Mouse (Mus musculus) CH12.LX (cell line): Measurements from ENCODE around the gene Elovl7. TPM values are rescaled to one million over a fixed set of nuclear protein-coding genes. Genes with fewer than 3 reads are reported as not detected.

Experiments used
- DNase-seq: peaks from one replicate; pipeline ENCODE4 v3.0.0-alpha.2; 2013; ENCODE audit errors: extremely low read depth
- H3K27ac ChIP-seq: 2 replicates; pipeline ENCODE4 v1.5.1; 2012; ENCODE audit warnings: low read depth, mild to moderate bottlenecking, control low read depth, moderate library complexity; ENCODE audit not compliant: insufficient read depth
- H3K27me3 ChIP-seq: replicated peaks from 2 replicates; pipeline ENCODE3; 2012; ENCODE audit warnings: inconsistent platforms
- H3K36me3 ChIP-seq, 2 experiments: replicated peaks in 1 of 2; 2 replicates each; pipeline versions ENCODE3 to v1.6.1; 2012; ENCODE audit warnings: inconsistent platforms in 1 of 2, low read length in 1 of 2, mild to moderate bottlenecking in 1 of 2, mixed read lengths in 1 of 2, moderate library complexity in 1 of 2; ENCODE audit not compliant: control insufficient read depth in 1 of 2, insufficient read depth in 1 of 2
- H3K4me1 ChIP-seq, 2 experiments: 2 replicates each; pipeline ENCODE4 v1.6.1; 2012; ENCODE audit warnings: inconsistent platforms in 1 of 2, moderate library complexity in 1 of 2; ENCODE audit not compliant: insufficient read depth in 2 of 2, control insufficient read depth in 1 of 2
- H3K4me2 ChIP-seq: 2 replicates; pipeline ENCODE4 v1.6.1; 2012; ENCODE audit warnings: low read depth, mild to moderate bottlenecking, control low read depth; ENCODE audit not compliant: poor library complexity, insufficient read depth, severe bottlenecking
- H3K4me3 ChIP-seq, 3 experiments: fragments of 150-350 bp in 1 of 3; sonication (generic) in 1 of 3; replicated peaks in 1 of 3; 2 replicates each; pipeline versions ENCODE3 to v1.5.1; 2011 to 2012; ENCODE audit warnings: low read depth in 2 of 3, low read length in 2 of 3, mild to moderate bottlenecking in 2 of 3, moderate library complexity in 2 of 3, control low read depth in 1 of 3, improper control_type of control experiment in 1 of 3, inconsistent platforms in 1 of 3, mixed read lengths in 1 of 3; ENCODE audit not compliant: poor library complexity in 1 of 3
- H3K79me2 ChIP-seq: replicated peaks from 2 replicates; pipeline ENCODE4 v1.6.1; 2012; ENCODE audit warnings: mild to moderate bottlenecking, moderate library complexity; ENCODE audit not compliant: control insufficient read depth, poor library complexity, insufficient read depth, severe bottlenecking; ENCODE audit errors: extremely low read depth
- H3K9ac ChIP-seq: 2 replicates; pipeline ENCODE4 v1.6.1; 2012; ENCODE audit warnings: low read depth, mild to moderate bottlenecking, control low read depth, moderate library complexity; ENCODE audit not compliant: insufficient read depth
- H3K9me3 ChIP-seq: replicated peaks from 2 replicates; pipeline ENCODE3; 2012; ENCODE audit warnings: low read length, inconsistent platforms, mixed read lengths
- BHLHE40 ChIP-seq: IDR thresholded peaks from 2 replicates; pipeline ENCODE4 v1.6.1; 2011; ENCODE audit warnings: mild to moderate bottlenecking, low read depth, low read length, improper control_type of control experiment
- CTCF ChIP-seq, 2 experiments: IDR thresholded peaks in 1 of 2; conservative IDR thresholded peaks in 1 of 2; 2 replicates each; pipeline ENCODE4 v1.5.1; 2011 to 2012; ENCODE audit warnings: low read depth in 2 of 2, low read length in 2 of 2, improper control_type of control experiment in 1 of 2, inconsistent platforms in 1 of 2, mild to moderate bottlenecking in 1 of 2, moderate library complexity in 1 of 2
- ELF1 ChIP-seq: IDR thresholded peaks from 2 replicates; pipeline ENCODE4 v1.6.1; 2014; ENCODE audit warnings: low read depth, mild to moderate bottlenecking, inconsistent platforms, low read length, improper control_type of control experiment
- EP300 ChIP-seq: IDR thresholded peaks from 2 replicates; pipeline ENCODE4 v1.6.1; 2011; ENCODE audit warnings: low read length, improper control_type of control experiment
- GABPA ChIP-seq: IDR thresholded peaks from 2 replicates; pipeline ENCODE4 v1.6.1; 2012; ENCODE audit warnings: low read depth, low read length, improper control_type of control experiment, inconsistent platforms; ENCODE audit not compliant: insufficient replicate concordance
- HCFC1 ChIP-seq: IDR thresholded peaks from 2 replicates; pipeline ENCODE4 v1.6.1; 2012; ENCODE audit warnings: low read depth, mild to moderate bottlenecking, inconsistent platforms, low read length, improper control_type of control experiment
- IRF4 ChIP-seq: IDR thresholded peaks from 2 replicates; pipeline ENCODE4 v1.6.1; 2014; ENCODE audit warnings: low read depth, mild to moderate bottlenecking, inconsistent platforms, low read length, improper control_type of control experiment
- JUN ChIP-seq: IDR thresholded peaks from 2 replicates; pipeline ENCODE4 v1.6.1; 2011; ENCODE audit warnings: low read depth, mild to moderate bottlenecking, low read length, improper control_type of control experiment, moderate library complexity; ENCODE audit not compliant: insufficient read depth
- JUND ChIP-seq: conservative IDR thresholded peaks from 2 replicates; pipeline ENCODE4 v1.6.1; 2011; ENCODE audit warnings: low read depth, low read length, improper control_type of control experiment
- KAT2A ChIP-seq: IDR thresholded peaks from 2 replicates; pipeline ENCODE4 v1.6.1; 2012; ENCODE audit warnings: low read length, improper control_type of control experiment, inconsistent platforms; ENCODE audit not compliant: insufficient replicate concordance
- MAFK ChIP-seq: IDR thresholded peaks from 2 replicates; pipeline ENCODE4 v1.6.1; 2011; ENCODE audit warnings: low read length, improper control_type of control experiment; ENCODE audit not compliant: insufficient replicate concordance
- MAZ ChIP-seq: IDR thresholded peaks from 2 replicates; pipeline ENCODE4 v1.6.1; 2012; ENCODE audit warnings: low read depth, mild to moderate bottlenecking, inconsistent platforms, low read length, improper control_type of control experiment, moderate library complexity
- MEF2A ChIP-seq: IDR thresholded peaks from 2 replicates; pipeline ENCODE4 v1.6.1; 2014; ENCODE audit warnings: low read depth, mild to moderate bottlenecking, inconsistent platforms, low read length, improper control_type of control experiment, borderline replicate concordance
- MXI1 ChIP-seq: IDR thresholded peaks from 2 replicates; pipeline ENCODE4 v1.6.1; 2011; ENCODE audit warnings: mild to moderate bottlenecking, low read depth, low read length, improper control_type of control experiment
- MYC ChIP-seq: IDR thresholded peaks from 2 replicates; pipeline ENCODE4 v1.6.1; 2011; ENCODE audit warnings: low read depth, mild to moderate bottlenecking, improper control_type of control experiment, low read length
- NELFE ChIP-seq: IDR thresholded peaks from 2 replicates; pipeline ENCODE4 v1.6.1; 2011; ENCODE audit warnings: low read depth, low read length, improper control_type of control experiment
- NRF1 ChIP-seq: IDR thresholded peaks from 2 replicates; pipeline ENCODE4 v1.6.1; 2014; ENCODE audit warnings: low read depth, mild to moderate bottlenecking, inconsistent platforms, low read length, improper control_type of control experiment, moderate library complexity
- POLR2A ChIP-seq: IDR thresholded peaks from 2 replicates; pipeline ENCODE4 v1.6.1; 2011; ENCODE audit warnings: low read depth, mild to moderate bottlenecking, improper control_type of control experiment, low read length
- POLR2AphosphoS2 ChIP-seq: IDR thresholded peaks from 2 replicates; pipeline ENCODE4 v1.6.1; 2011; ENCODE audit warnings: low read depth, low read length, improper control_type of control experiment
- RAD21 ChIP-seq: IDR thresholded peaks from 2 replicates; pipeline ENCODE4 v1.6.1; 2011; ENCODE audit warnings: low read depth, mild to moderate bottlenecking, low read length, improper control_type of control experiment, moderate library complexity
- RCOR1 ChIP-seq: conservative IDR thresholded peaks from 2 replicates; pipeline ENCODE4 v1.6.1; 2012; ENCODE audit warnings: low read depth, mild to moderate bottlenecking, inconsistent platforms, low read length, improper control_type of control experiment
- SIN3A ChIP-seq: IDR thresholded peaks from 2 replicates; pipeline ENCODE4 v1.6.1; 2012; ENCODE audit warnings: low read length, improper control_type of control experiment, inconsistent platforms
- SMC3 ChIP-seq: IDR thresholded peaks from 2 replicates; pipeline ENCODE4 v1.6.1; 2011; ENCODE audit warnings: low read depth, low read length, improper control_type of control experiment
- TBP ChIP-seq: conservative IDR thresholded peaks from 2 replicates; pipeline ENCODE4 v1.6.1; 2011; ENCODE audit warnings: low read depth, low read length, improper control_type of control experiment
- TCF12 ChIP-seq: IDR thresholded peaks from 2 replicates; pipeline ENCODE4 v1.6.1; 2014; ENCODE audit warnings: low read depth, mild to moderate bottlenecking, inconsistent platforms, low read length, improper control_type of control experiment
- ZMIZ1 ChIP-seq: IDR thresholded peaks from 2 replicates; pipeline ENCODE4 v1.6.1; 2012; ENCODE audit warnings: low read depth, mild to moderate bottlenecking, inconsistent platforms, low read length, improper control_type of control experiment
- ZNF384 ChIP-seq: IDR thresholded peaks from 2 replicates; pipeline ENCODE4 v1.6.1; 2012; ENCODE audit warnings: low read depth, low read length, improper control_type of control experiment, inconsistent platforms
- dilution Hi-C: fragments of 300-500 bp; cut with MboI; formaldehyde crosslinking; loops from 2 replicates; pipeline ENCODE4 v1.14.3; 2020; ENCODE audit warnings: low sequenced_read_pairs; ENCODE audit not compliant: extremely low pct_unique_long_range_greater_than_20kb, extremely low pct_ligation_motif_present
- in situ Hi-C: fragments of 300-500 bp; cut with MboI; formaldehyde crosslinking; loops from 3 replicates; pipeline ENCODE4 v1.14.3; 2019; ENCODE audit warnings: low sequenced_read_pairs, low pct_ligation_motif_present, low pct_unique_long_range_greater_than_20kb, mixed read lengths
- polyA plus RNA-seq: library from polyadenylated mRNA; unstranded; fragments of >175 nt; gene quantifications from 2 replicates; pipeline ENCODE4 v1.2.1, GENCODE M21; 2012; ENCODE audit warnings: low read depth; ENCODE audit not compliant: insufficient read length
- total RNA-seq, 2 experiments: library from RNA; depleted of rRNA; stranded (reverse); fragments of 300-350 nt in 1 of 2; fragments of >200 nt in 1 of 2; gene quantifications; 2 replicates each; pipeline ENCODE4 v1.2.3; 2012 to 2014

The Elovl7 gene
- total RNA-seq (2012; rRNA removed): 4.4 and 5.3 TPM in 2 replicates
- 8.3 and 8.6 TPM in 2 replicates for total RNA-seq (2014; rRNA removed)
- polyA plus RNA-seq: 11.6 and 11.9 TPM in 2 replicates

DNA sequence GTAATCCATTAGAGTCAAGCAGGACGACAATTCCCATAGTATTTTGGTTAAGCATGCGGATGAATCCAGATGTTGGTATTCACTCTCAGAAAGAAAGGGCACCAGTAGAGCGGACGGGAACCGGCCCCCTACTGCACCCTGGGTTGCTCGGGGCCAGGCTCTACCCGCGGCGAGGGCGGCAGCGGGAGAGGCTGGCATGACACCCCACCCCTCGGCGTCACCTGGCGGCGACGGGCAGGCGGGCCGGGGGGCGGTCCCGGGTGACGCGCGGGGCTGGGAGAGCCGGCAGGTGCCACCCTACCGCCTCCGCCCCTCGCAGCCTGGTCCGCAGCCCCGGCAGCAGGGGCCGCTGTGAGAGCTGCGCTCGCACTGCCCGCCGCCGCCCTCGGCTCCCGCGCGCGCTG, at the start of gene Elovl7:
TSS of gene Elovl7 (plus strand) at position 324 of the 404 bp plus-strand sequence.
- H3K79me2 ChIP-seq: peaks cover 5% of the 10 kb centered on the region
- H3K4me2 ChIP-seq: peak within 1 kb of the TSS; percentile 97
- H3K27ac ChIP-seq: peak within 1 kb of the TSS; percentile 97
- peak within 1 kb of the TSS; percentile 82 for H3K9ac ChIP-seq
- TF ChIP-seq CTCF (conservative IDR thresholded peaks at IDR 0.05 in 1 of 2, IDR thresholded peaks at IDR 0.05 in 1 of 2; ENCODE audit: low read depth in 2 of 2, low read length in 2 of 2) (peak in 1 of 2 experiments; percentile 60; a peak in 2 of 4 replicates), RCOR1 (0 out of 2 replicates have a peak, but pooled peaks have one; percentile 26), KAT2A (0 out of 2 replicates have a peak, but pooled peaks have one; percentile 59), POLR2A (peak; percentile 88), POLR2AphosphoS2 (peak; percentile 85), JUN (no peak), ELF1 (peak; percentile 56), JUND (no peak), MXI1 (peak; percentile 84), SMC3 (peak; percentile 38), GABPA (no peak), BHLHE40 (peak; percentile 52), MEF2A (peak; percentile 73; the same call in 1 of the 2 replicates), ZNF384 (no peak), NRF1 (peak; percentile 42; the same call in 1 of the 2 replicates), SIN3A (peak; percentile 72), MYC (0 out of 2 replicates have a peak, but pooled peaks have one; percentile 8), HCFC1 (peak; percentile 58), ZMIZ1 (peak; percentile 90), MAFK (no peak), EP300 (no peak), NELFE (peak; percentile 93), IRF4 (peak; percentile 65), TCF12 (peak; percentile 90), TBP (0 out of 2 replicates have a peak, but pooled peaks have one; percentile 45), MAZ (peak; percentile 68; the same call in 1 of the 2 replicates), RAD21 (peak; percentile 24)
- no peaks in the 10 kb centered on the region for H3K36me3 ChIP-seq
- peaks cover 13 to 41% of the 10 kb centered on the region in 2 experiments for H3K4me1 ChIP-seq
- H3K27me3 ChIP-seq: no peaks in the 10 kb centered on the region
- peak within 1 kb of the TSS; percentile 75 to 89 (median 81) for H3K4me3 ChIP-seq
- in situ Hi-C loops: loop anchor here (5.0 kb wide), 1 partner anchor 103 kb away; the partner anchor contains the start of gene Depdc1b
- dilution Hi-C loops: no loop called here
- H3K9me3 ChIP-seq: no peaks in the 10 kb centered on the region
- peak; percentile 84 for DNase-seq
